Mouse (Mus musculus): ENCODE data around the gene Dnajc5.

DNA sequence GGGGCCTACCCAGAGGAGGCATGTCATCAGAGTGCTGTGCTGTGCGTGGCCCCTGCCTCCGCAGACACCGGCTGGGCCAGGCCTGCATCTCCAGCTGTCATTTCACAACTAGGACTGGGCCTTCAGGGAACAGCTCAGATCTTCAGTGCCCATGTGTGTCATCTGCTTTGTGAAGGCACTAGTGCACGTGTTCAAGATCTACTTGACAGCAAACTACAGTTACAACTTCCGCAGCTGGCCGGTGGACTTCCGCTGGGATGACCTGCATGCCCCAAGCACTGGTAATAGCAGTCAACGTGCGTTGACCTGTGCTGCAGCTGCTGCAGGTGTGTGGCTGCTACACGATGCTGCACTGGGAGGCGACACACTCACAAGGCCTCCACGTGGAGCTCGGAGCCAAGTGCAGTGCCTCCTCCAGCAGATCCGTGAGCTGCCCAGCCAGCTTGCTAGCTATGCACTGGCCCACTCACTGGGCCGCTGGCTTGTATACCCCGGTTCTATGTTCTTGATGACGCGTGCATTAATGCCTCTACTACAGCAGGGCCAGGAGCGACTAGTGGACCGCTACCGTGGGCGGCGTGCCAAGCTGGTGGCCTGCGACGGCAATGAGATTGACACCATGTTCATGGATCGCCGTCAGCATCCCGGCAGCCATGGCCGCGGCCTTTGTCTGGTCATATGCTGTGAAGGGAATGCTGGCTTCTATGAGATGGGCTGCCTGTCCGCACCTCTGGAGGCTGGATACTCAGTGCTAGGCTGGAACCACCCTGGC, 26.9 kb upstream of the Dnajc5 start, which contains the start of gene Abhd16b:
- no peak for TF ChIP-seq HCFC1 (IDR thresholded peaks at IDR 0.05; ENCODE audit: borderline replicate concordance, insufficient read depth, low read length)
- no peak for TF ChIP-seq MAFK (IDR thresholded peaks at IDR 0.05; ENCODE audit: insufficient read depth, low read depth, low read length)
- TF ChIP-seq CHD2 (IDR thresholded peaks at IDR 0.05; ENCODE audit: low read depth, low read length): no peak
